Mouse (Mus musculus) heart, adult 2 months (tissue): Measurements from ENCODE around the gene Etfa. TPM values are rescaled to one million over a fixed set of nuclear protein-coding genes. Genes with fewer than 3 reads are reported as not detected.

ENCODE experiments used
- DNase-seq, 2 experiments: peaks; one replicate each; pipeline ENCODE4 v3.0.0; 2021
- H3K27ac ChIP-seq: fragments of 200-600 bp; 2 replicates; pipeline ENCODE4 v1.8.1; 2022
- H3K27me3 ChIP-seq: fragments of 200-500 bp; 2 replicates; pipeline ENCODE4 v1.6.1; 2012; ENCODE audit warnings: mild to moderate bottlenecking, low read length, inconsistent platforms, mixed read lengths; ENCODE audit not compliant: control insufficient read depth, insufficient read depth
- H3K36me3 ChIP-seq: fragments of 200-500 bp; 2 replicates; pipeline ENCODE4 v1.6.1; 2012; ENCODE audit warnings: low read length, inconsistent platforms; ENCODE audit not compliant: control insufficient read depth, insufficient read depth
- H3K4me1 ChIP-seq: fragments of 200-500 bp; 2 replicates; pipeline ENCODE4 v1.6.1; 2011; ENCODE audit warnings: low read length; ENCODE audit not compliant: control insufficient read depth, insufficient read depth
- H3K4me3 ChIP-seq: fragments of 200-600 bp; 2 replicates; pipeline ENCODE4 v1.8.1; 2022
- H3K79me2 ChIP-seq: fragments of 200-500 bp; replicated peaks from 2 replicates; pipeline ENCODE4 v1.6.1; 2012; ENCODE audit warnings: mild to moderate bottlenecking, inconsistent platforms, low read length, moderate library complexity, mixed read lengths; ENCODE audit not compliant: control insufficient read depth, insufficient read depth
- H3K9ac ChIP-seq: fragments of 200-500 bp; 2 replicates; pipeline ENCODE4 v1.6.1; 2012; ENCODE audit warnings: low read depth, mild to moderate bottlenecking, control low read depth, inconsistent platforms, low read length, mixed read lengths
- CTCF ChIP-seq: fragments of 200-600 bp; IDR thresholded peaks from 2 replicates; pipeline ENCODE4 v1.8.1; 2022; ENCODE audit warnings: antibody characterized with exemption, mild to moderate bottlenecking, moderate library complexity
- EP300 ChIP-seq: fragments of 200-500 bp; IDR thresholded peaks from 2 replicates; pipeline ENCODE4 v1.6.1; 2011; ENCODE audit warnings: low read depth, low read length, control low read depth; ENCODE audit not compliant: insufficient read depth
- POLR2A ChIP-seq: fragments of 200-500 bp; IDR thresholded peaks from 2 replicates; pipeline ENCODE4 v1.6.1; 2011; ENCODE audit warnings: mild to moderate bottlenecking, low read depth, low read length, control low read depth; ENCODE audit not compliant: insufficient read depth
- WGBS: fragments of 180-500 bp; shearing (Covaris S2); methylation state at CpG from one replicate; pipeline ENCODE4 v1.1.7; 2018; 5-methylcytosine and 5-hydroxymethylcytosine counted together
- intact Hi-C: fragments of 180-260 bp; cut with DNase I; formaldehyde crosslinking; loops from one replicate; pipeline ENCODE4 v1.15.1; 2025
- polyA plus RNA-seq: library from polyadenylated mRNA; depleted of rRNA; stranded (reverse); fragments of >200 nt; gene quantifications from 2 replicates; pipeline ENCODE4 v1.2.3, GENCODE M21; 2012
- total RNA-seq, 2 experiments: library from RNA; stranded (reverse); gene quantifications; 2 replicates each; pipeline ENCODE4 v1.2.3; 2021

The Etfa gene
- total and polyA plus RNA-seq, 3 experiments: 289 to 1,031 (median 871) TPM

DNA sequence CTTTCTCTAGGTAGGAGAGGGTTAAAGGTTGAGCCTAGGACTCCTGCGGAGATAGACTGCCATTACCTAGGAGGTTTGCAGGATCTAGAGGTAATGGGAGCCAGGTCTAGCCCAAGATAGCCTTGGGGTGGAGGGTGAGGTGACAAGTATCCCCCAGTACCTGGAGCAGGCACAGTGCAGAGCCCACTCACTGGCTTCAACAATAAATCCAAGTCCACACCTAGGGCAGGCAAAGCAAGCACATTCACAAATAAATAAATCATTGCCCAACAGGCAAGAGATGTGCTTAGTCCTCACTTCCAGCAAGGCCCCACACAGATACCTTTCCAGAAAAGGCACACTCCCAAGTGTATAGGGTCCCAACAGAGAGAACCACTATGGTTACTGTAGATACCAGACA, 27.0 kb upstream of the Etfa start:
- DNase-seq: no peak
- Histone ChIP-seq H3K27ac (no peak overlapping the region), H3K79me2 (no peaks in the 10 kb centered on the region), H3K9ac (no peak overlapping the region), H3K36me3 (no peaks in the 10 kb centered on the region), H3K27me3 (peaks cover 43% of the 10 kb centered on the region), H3K4me3 (no peak overlapping the region), H3K4me1 (peaks cover 5% of the 10 kb centered on the region)
- no peak for TF ChIP-seq EP300
- no peak for TF ChIP-seq CTCF
- TF ChIP-seq POLR2A: no peak
- intact Hi-C loops: loop anchor here (5.0 kb wide), 1 partner anchor 72 kb away; no protein-coding TSS in a partner anchor
- WGBS: 25% methylated on average over 1 of the region's 1 CpGs

DNA sequence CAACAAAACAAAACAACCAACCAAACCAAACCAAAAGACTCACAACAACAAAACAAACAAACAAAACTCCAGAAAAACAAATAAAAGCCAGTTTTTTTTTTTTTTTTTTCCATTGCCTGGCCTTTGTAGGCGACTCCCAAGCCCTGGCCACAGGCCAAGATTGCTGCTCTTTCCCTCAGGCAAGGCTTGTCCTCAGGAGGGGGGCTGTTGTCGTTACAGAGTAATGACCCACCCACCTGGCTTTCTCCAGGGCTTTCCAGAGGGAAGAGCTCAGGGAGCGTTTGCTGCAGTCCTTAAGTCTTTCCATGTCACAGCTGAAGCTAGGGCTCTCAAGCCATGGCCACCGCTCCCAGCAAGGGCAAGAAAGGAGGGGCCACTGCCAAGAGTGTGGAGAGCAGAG, 26.3 kb upstream of the Etfa start, which contains the start of gene Isl2:
Isl2 (plus strand) TSS at position 296 of the 400 bp plus-strand sequence.
- H3K9ac ChIP-seq: no peak within 1 kb of the TSS
- WGBS: 13% methylated on average over 4 of the region's 4 CpGs
- H3K4me1 ChIP-seq: peaks cover 5% of the 10 kb centered on the region
- H3K4me3 ChIP-seq: no peak within 1 kb of the TSS
- intact Hi-C loops: loop anchor here (5.0 kb wide), 1 partner anchor 71 kb away; no protein-coding TSS in a partner anchor
- H3K36me3 ChIP-seq: no peaks in the 10 kb centered on the region
- H3K27ac ChIP-seq: no peak within 1 kb of the TSS
- H3K79me2 ChIP-seq: no peaks in the 10 kb centered on the region
- H3K27me3 ChIP-seq: peaks cover 36% of the 10 kb centered on the region
- no peak for DNase-seq
- no peak for TF ChIP-seq CTCF
- no peak for TF ChIP-seq POLR2A
- no peak for TF ChIP-seq EP300

DNA sequence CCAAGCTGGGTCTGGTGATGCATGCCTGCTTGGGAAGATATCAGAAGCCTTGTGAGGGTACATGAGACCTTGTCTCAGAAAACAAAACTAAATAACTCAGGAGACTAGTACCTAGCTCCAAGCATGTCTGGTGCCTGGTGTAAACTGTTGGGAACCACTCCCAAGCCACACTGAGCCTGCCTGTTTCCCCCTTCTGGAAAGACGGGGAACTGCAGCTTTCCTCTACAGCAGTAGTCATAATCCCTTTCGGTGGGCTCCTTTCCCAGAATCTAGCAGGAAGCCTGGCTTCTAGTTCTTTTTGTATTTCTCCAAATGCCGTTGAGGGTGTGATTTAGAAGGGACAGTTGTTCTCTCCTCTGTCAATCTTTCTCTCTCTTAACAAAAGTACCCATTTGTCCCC, 23.9 kb upstream of the Etfa start:
- intact Hi-C loops: loop anchor here (1.0 to 5.0 kb wide), 2 partner anchors 69 to 107 kb away; no protein-coding TSS in a partner anchor
- H3K27me3 ChIP-seq: peaks cover 21% of the 10 kb centered on the region
- no peak overlapping the region for H3K4me3 ChIP-seq
- H3K79me2 ChIP-seq: no peaks in the 10 kb centered on the region
- no peak overlapping the region for H3K27ac ChIP-seq
- no peak overlapping the region for H3K9ac ChIP-seq
- peak; percentile 38 to 57 for DNase-seq
- 20% methylated on average over 3 of the region's 3 CpGs for WGBS
- no peaks in the 10 kb centered on the region for H3K4me1 ChIP-seq
- TF ChIP-seq EP300 (0 out of 2 replicates have a peak, but pooled peaks have one; percentile 28), POLR2A (no peak), CTCF (peak; percentile 95)
- no peaks in the 10 kb centered on the region for H3K36me3 ChIP-seq

DNA sequence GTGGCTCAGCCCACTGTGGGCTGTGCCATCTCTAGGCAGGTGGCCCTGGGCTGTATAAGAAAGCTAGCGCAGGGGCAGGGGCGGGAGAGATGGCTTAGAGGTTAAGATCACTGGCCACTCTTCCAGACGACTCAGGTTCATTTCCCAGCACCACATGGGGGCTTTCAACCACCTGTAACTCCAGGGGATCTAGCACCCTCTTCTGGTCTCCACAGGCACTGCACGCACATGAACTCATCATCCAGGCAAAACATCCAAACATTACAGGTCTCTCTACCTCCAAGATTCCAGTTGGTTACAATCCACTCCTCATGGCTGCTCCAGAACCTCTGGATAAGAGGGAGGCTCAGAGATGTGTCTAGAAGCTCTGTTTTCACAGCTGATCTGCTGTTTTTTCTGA, 13.7 kb upstream of the Etfa start:
- DNase-seq: no peak
- Histone ChIP-seq H3K36me3 (no peaks in the 10 kb centered on the region), H3K4me3 (no peak overlapping the region), H3K79me2 (no peaks in the 10 kb centered on the region), H3K27ac (no peak overlapping the region), H3K4me1 (no peaks in the 10 kb centered on the region), H3K27me3 (0 out of 2 replicates have a peak, but pooled peaks cover 2% of the 10 kb centered on the region), H3K9ac (no peak overlapping the region)
- 42% methylated on average over 4 of the region's 4 CpGs for WGBS
- intact Hi-C loops: no loop called here
- TF ChIP-seq CTCF: peak; percentile 63
- TF ChIP-seq POLR2A: no peak
- no peak for TF ChIP-seq EP300

DNA sequence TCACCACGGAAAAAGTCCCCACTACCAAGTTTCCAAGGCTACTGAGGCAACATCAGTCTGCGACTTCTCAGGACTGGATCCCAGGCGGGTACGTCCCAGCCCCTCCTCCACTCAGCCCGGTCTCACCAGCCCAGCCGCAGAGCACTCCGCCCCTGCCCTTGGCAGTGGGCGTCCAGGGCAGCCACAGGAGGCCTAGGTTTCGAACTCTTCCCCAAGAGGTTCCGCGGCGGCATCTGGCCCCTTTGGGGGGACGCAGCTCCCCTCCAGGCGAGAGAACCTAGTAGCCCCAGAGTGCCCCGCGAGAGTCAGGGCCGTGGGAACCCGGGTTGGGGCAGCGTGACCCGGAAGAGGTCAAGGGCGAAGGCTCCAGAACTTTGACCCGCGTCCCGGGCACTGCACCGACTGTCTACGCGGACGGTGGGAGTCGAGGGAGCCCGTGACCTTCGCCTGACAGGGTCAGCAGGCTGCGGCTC, 486 bp downstream of the Etfa start:
- Histone ChIP-seq H3K4me3 (peak overlapping the region; percentile 96), H3K79me2 (peaks cover 2% of the 10 kb centered on the region; the same call in 1 of the 2 replicates), H3K27me3 (no peaks in the 10 kb centered on the region), H3K4me1 (peaks cover 4% of the 10 kb centered on the region), H3K9ac (peak overlapping the region; percentile 89), H3K27ac (peak overlapping the region; percentile 99), H3K36me3 (peaks cover 16% of the 10 kb centered on the region)
- peak; percentile 77 to 79 for DNase-seq
- TF ChIP-seq POLR2A (no peak), CTCF (no peak), EP300 (no peak)
- intact Hi-C loops: no loop called here
- under 1% methylated on average over 32 of the region's 32 CpGs for WGBS

DNA sequence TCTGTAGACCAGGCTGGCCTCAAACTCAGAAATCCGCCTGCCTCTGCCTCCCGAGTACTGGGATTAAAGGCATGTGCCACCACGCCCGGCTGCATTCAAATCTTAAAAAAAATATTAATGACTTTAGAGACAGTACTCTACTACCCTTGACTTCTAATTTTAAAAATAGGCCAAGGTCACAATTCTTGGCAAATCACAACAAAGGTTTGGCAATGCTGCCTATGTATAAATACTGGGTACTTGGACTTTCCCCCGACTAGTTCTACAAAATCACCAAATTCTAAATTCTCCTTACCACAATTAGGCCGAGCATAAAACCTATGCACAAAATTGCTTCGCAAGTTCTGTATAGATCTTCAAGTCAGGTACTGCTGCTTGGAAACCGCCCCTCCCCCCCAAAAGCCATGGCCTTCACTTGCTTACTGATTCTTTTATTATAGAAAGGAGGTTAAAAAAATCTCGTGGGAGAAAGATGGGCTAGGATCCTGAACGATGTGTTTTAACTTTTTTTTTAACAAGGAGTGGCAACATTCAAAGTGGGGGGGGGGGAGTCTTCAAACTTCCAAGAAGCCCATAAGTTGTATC, 1.3 kb downstream of the Etfa start:
- H3K4me3 ChIP-seq: peak overlapping the region; percentile 96
- peaks cover 22% of the 10 kb centered on the region for H3K36me3 ChIP-seq
- no peak for DNase-seq
- peak overlapping the region; percentile 99 for H3K27ac ChIP-seq
- H3K4me1 ChIP-seq: peaks cover 4% of the 10 kb centered on the region
- 56% methylated on average over 10 of the region's 10 CpGs for WGBS
- intact Hi-C loops: no loop called here
- peaks cover 2% of the 10 kb centered on the region; the same call in 1 of the 2 replicates for H3K79me2 ChIP-seq
- no peaks in the 10 kb centered on the region for H3K27me3 ChIP-seq
- H3K9ac ChIP-seq: no peak overlapping the region
- TF ChIP-seq EP300 (no peak), CTCF (no peak), POLR2A (no peak)
